Mouse (Mus musculus): ENCODE results near the gene Gm5622. TPM values are rescaled to one million over a fixed set of nuclear protein-coding genes. Genes with fewer than 3 reads are reported as not detected.
"Not testable (repeated sequence)": the region's sequence is repeated elsewhere in the genome, so short reads cannot be mapped to it uniquely, and the experiment has no call there.

Gene Gm5622
- not detected for total RNA-seq (2021)
- long read RNA-seq, experiment 1, result 0 reads
- long read RNA-seq, experiment 2, result 0 reads

GRCm38 (mm10) chr14:51552490-51552889 is at the start of gene Gm5622:
Gene Gm5622, plus strand, starts transcription at chr14:51552790.
- DNase-seq (ENCODE audit: low spot score in 2 of 2), result no peak
- no peak within 1 kb of the TSS for H3K27ac ChIP-seq
- TF ChIP-seq CTCF (conservative IDR thresholded peaks at IDR 0.05), result no peak
- no peak within 1 kb of the TSS for H3K4me3 ChIP-seq

GRCm38 (mm10) chr14:51507416-51507815 is 45.2 kb upstream of the Gm5622 start:
- TF ChIP-seq CTCF (conservative IDR thresholded peaks at IDR 0.05), result no peak
- Histone ChIP-seq H3K4me3 (no peak overlapping the region), H3K27ac (no peak overlapping the region)
- DNase-seq (ENCODE audit: low spot score in 2 of 2), result no peak

- not testable (repeated sequence) for H3K27ac ChIP-seq; H3K4me3 ChIP-seq; DNase-seq (ENCODE audit: low spot score in 2 of 2)
These were observed 21.4 kb downstream of the Gm5622 start, which contains the start of gene Gm17175 for GRCm38 (mm10) chr14:51573963-51574362. Gene Gm17175, minus strand, starts transcription at chr14:51574063.

GRCm38 (mm10) chr14:51592039-51592438 is 39.4 kb downstream of the Gm5622 start, which contains the start of gene Gm17174:
Gene Gm17174, minus strand, starts transcription at chr14:51592139.
- not testable (repeated sequence) for DNase-seq (ENCODE audit: low spot score in 2 of 2); H3K4me3 ChIP-seq; H3K27ac ChIP-seq

GRCm38 (mm10) chr14:51611210-51611609 is 58.6 kb downstream of the Gm5622 start, which contains the start of gene Gm17078:
Gene Gm17078, minus strand, starts transcription at chr14:51611310.
- no peak within 1 kb of the TSS for H3K4me3 ChIP-seq
- H3K27ac ChIP-seq, result no peak within 1 kb of the TSS
- no peak for DNase-seq (ENCODE audit: low spot score in 2 of 2)
- TF ChIP-seq CTCF (conservative IDR thresholded peaks at IDR 0.05), result no peak

GRCm38 (mm10) chr14:51632426-51632825 is 79.8 kb downstream of the Gm5622 start:
- H3K4me3 ChIP-seq, H3K27ac ChIP-seq: not testable (repeated sequence)
- DNase-seq (ENCODE audit: low spot score in 2 of 2), result peak in 1 of 2 experiments; percentile 14

- not testable (repeated sequence) for DNase-seq (ENCODE audit: low spot score in 2 of 2); H3K4me3 ChIP-seq; H3K27ac ChIP-seq
These were observed 83.0 kb downstream of the Gm5622 start, which contains the start of gene Gm4181 for GRCm38 (mm10) chr14:51635566-51635965. Gene Gm4181, minus strand, starts transcription at chr14:51635666.

GRCm38 (mm10) chr14:51677269-51677668 is 124.7 kb downstream of the Gm5622 start:
- TF ChIP-seq CTCF (conservative IDR thresholded peaks at IDR 0.05), result no peak
- Histone ChIP-seq H3K4me3 (no peak overlapping the region), H3K27ac (no peak overlapping the region)
- DNase-seq (ENCODE audit: low spot score in 2 of 2), result no peak

GRCm38 (mm10) chr14:51695368-51695767 is 142.8 kb downstream of the Gm5622 start, which contains the start of gene Gm17079:
Gene Gm17079, minus strand, starts transcription at chr14:51695468.
- H3K27ac ChIP-seq, result not testable (repeated sequence)

More at GRCm38 (mm10) chr14:51695368-51695767, 142.8 kb downstream of the Gm5622 start, which contains the start of gene Gm17079:
- DNase-seq (ENCODE audit: low spot score in 2 of 2); H3K4me3 ChIP-seq: not testable (repeated sequence)

Other genes with a start within 250 kb of the Gm5622 start
- gene Gm7247, start 191.0 kb upstream of the Gm5622 start, total RNA-seq (2021), result not detected
- gene Vmn2r88, start 142.0 kb upstream of the Gm5622 start, total RNA-seq (2021), result not detected
- gene Vmn2r89, start 100.9 kb upstream of the Gm5622 start, total RNA-seq (2021), result not detected
- gene Gm17175, start 21.3 kb downstream of the Gm5622 start, total RNA-seq (2021), result not detected
- gene Gm17174, start 39.3 kb downstream of the Gm5622 start, total RNA-seq (2021), result not detected
- gene Gm17078, start 58.5 kb downstream of the Gm5622 start, total RNA-seq (2021), result not detected
- gene Gm4181, start 82.9 kb downstream of the Gm5622 start, total RNA-seq (2021), result not detected
- gene Gm17079, start 142.7 kb downstream of the Gm5622 start, total RNA-seq (2021), result not detected
- gene Gm5800, start 164.4 kb downstream of the Gm5622 start, total RNA-seq (2021), result not detected
- not detected for gene Ang4, start 220.8 kb downstream of the Gm5622 start, total RNA-seq (2021)
- gene AY358078, start 247.3 kb downstream of the Gm5622 start, total RNA-seq (2021), result not detected

Measured in layer of hippocampus, adult 2 months (tissue).